Mouse (Mus musculus) lung, postnatal 36 days (tissue): ENCODE results near the gene Pdzd2.

Experiments used
- DNase-seq: peaks from one replicate; pipeline ENCODE4 v3.0.0; 2022; ENCODE audit warnings: mixed read lengths

Gene Pdzd2

DNA sequence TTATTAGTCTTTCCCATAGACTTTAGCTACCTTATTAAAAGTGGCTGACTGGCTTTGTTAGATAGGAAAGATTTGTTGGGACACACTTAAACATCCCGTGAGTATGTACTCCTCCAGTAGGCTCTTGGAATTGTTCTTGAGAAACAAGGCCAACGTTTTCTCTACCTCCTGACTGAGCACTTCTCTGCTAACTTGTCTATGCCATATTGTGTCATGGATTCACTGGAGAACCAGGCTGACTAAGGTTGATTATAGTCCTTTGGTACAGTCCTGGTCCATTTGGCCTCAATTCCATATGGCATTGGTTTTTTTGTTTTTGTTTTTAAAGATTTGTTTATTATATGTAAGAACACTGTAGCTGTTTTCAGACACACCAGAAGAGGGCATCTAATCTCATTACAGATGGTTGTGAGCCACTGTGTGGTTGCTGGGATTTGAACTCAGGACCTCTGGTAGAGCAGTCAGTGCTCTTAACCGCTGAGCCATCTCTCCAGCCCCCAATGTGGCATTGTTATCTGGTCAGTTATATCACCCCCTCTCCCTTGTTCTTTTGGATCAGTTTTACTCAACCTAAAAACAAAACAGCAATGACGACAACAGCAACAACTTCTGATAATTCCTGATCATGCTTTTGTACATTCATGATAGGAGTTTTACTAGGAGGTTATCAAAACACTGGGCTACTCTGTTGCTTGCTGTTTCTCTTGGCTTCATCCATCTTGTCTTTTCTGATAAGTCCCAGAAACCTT is 402.5 kb downstream of the Pdzd2 start:
- no peak for DNase-seq

DNA sequence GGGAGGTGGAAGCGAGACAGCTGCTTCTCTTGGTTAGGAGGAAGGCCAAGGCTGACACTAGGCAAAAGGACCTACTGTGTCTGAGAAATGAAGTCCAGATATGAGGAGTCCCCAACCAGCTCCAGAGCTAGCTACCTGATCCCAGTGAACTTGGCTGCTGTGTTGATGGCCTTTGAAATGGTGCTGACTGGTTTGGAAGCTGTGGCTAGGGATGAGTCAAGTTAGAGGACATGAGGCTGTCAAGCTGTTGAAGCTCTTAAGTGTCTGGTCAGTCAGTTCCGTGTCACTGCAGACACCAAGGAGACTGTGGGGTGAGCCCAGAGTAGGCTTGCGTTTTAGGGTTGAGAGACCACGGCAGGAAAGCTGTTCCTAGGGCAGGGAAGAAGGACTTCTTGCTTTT is 405.3 kb downstream of the Pdzd2 start:
- no peak for DNase-seq

DNA sequence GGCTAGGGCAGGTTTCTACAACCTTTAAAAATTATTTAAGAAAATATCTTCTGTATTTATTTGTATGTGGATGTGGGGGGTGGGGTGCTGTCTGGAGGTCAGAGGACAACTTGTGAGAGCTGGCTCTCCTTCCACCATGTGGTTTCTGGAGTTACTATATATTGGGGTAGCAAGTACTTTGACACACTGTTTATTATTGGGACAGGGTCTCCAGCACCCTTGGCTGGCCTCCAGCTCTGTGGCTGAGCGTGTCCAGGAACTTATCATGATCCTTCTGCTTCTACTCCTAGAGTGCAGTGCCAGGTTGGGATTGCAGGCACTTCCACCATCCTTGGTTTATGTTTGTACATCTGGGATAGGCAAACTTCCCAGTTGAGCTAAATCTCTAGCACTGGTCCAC is 408.4 kb downstream of the Pdzd2 start:
- no peak for DNase-seq

DNA sequence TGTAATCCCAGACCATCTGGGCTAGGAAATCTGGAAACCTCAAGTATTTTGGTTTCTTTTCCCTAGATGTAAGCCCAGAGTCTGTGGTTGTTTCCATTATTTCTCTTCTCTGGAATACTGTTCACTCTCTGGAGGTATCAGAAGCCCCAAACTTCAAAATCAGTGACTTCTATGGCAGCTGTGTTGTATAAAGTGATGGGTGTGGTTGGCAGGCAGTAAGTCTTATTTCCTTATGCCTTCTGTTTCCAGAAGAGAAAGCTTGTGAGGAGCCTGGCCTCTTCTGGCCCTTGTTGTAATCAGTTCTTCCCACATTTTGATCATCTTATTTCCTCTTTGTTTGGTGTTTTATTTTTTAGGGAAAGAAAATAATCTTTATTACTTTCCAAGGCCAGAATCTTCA is 408.8 kb downstream of the Pdzd2 start:
- DNase-seq = peak; percentile 15

DNA sequence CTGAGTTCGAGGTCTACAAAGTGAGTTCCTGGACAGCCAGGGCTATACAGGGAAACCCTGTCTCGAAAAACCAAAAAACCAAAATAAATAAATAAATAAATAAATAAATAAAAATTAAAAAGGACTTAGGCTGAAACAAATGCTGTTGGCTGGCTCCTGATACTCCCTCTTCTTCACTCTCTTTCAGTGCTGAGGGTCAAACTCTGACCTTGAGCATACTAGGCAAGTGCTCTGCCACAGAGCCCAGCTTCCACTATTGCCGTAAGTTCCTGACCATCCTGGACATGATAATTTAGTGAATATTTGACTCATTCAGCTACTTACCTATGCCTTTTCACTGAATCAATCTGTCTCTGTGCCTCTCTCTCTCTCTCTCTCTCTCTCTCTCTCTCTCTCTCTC is 409.3 kb downstream of the Pdzd2 start:
- DNase-seq = no peak

DNA sequence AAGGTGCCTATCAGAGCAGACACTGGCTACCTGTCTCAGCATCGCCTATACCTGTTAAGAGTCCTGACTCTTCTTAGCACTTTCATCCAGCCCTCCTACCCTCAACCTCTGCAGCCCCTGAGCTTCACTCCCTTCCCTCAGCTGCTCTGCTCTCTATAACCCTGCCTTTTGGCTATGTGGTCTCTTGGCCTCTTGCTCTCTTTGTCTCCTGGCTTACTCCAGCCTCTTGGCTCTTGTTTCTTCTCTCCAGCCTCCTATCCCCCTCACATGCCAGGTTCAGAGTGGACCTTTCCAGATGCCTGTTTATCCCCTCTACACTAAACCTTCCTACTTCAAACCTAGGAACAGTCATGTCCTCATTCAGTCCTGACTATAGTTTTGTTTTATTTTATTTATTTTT is 415.4 kb downstream of the Pdzd2 start:
- DNase-seq = no peak

DNA sequence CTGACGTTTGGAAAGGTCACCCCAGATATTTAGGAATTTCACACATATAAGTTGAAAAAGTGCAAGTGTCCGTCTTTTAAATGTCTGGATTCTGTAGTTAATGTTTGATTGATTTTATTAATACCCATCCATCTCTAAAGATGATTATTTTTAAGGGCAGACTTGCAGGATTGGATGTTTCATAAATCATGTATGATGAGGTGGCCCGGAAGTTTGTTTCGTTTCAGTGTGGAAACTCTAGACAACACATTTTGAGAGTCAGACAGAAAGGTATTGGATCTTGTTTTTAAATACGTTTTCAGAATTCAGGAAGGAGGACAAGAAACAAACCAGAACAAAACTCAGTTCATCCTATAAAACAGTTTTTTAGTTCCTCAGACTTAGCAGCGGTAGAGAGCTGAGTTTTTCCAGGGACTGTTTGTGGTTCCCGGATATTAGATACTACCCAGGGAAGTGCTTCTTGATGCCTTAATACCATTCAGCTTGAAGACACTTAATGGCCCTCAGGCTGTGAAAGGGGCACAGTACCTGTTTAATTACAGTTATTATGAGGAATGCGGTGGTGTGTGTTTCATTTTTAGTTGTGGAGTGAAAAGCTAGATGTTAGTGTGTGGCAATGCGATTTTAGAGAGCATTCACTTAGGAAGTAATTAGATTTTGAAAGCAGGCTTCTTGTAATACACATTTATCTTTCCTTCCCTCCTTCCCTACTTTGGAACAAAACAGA is 416.9 kb downstream of the Pdzd2 start:
- no peak for DNase-seq

DNA sequence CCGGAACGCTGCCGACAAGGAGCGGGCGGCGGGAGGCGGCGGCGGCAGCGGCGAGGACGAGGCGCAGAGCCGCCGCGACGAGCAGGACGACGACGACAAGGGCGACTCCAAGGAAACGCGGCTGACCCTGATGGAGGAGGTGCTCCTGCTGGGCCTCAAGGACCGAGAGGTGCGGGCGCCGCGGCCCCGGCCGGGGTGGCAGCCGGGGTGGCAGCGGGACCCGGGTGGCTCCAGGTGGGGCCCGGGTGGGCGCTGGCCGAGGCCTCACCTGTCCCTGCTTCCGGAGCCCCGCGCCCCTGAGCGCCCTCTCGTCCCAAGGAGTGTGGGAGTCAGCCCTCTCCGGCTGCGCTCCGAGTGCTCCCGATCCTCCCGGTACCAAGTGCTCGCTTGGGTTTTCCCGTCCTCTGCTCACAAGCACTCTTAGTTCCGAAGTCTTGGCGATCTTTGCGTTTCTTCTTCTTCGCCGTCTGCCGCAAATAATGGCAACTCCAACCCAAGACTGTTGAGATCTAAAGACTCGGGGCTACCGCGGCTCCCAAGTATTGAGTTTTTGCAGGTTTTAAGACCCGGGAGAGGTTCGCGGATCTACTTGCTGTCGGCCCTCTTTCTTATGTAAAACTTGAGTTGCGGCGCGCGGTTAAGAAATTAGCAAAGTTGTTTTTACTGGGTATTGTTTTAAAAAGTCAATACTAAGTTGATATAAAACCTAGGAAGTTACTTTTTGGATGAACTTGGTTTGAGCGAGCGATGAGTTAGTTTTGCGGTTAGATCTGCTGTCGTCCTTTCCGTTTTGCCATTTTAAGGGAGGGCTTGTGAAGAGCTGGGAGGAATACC is 417.7 kb downstream of the Pdzd2 start, which contains the start of gene 1810049J17Rik:
TSS of gene 1810049J17Rik (minus strand) at position 112 of the 834 bp plus-strand sequence.
- DNase-seq = peak; percentile 37

DNA sequence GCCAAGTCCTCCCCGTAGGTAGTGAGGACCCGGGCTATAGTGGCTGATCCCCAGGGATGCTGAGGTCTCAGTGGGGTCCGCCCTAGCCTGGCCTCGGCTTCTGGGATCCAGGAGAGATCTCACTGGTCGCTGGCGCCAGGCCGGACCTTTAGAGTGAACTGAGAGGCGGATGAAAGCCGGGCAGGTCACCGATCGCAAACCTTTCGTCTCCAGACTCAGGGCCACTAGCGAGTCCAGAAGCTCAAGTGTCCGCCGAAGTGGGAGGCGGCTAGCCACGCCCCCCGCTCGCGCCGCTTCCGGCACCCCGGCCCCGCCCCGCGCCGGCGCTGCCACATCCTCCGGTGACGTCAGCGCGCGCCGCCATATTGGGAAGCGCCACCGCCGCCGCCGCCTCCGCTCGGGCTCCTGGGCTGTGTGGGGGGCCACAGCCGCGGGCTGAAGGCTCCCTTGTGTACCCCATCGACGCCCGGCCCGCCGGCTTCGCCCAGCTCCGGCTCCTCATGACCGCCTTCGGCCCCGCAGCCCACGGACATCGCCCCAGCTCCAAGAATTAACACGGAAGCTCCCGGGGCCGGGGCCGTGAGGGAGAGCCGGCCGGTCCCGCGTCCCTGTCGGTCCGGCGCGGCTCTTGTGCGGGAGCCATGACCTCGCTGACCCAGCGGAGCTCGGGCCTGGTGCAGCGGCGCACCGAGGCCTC is 418.5 kb downstream of the Pdzd2 start, which contains the start of gene Golph3:
TSS of gene Golph3 (plus strand) at position 360 of the 697 bp plus-strand sequence.
- DNase-seq = peak; percentile 97

DNA sequence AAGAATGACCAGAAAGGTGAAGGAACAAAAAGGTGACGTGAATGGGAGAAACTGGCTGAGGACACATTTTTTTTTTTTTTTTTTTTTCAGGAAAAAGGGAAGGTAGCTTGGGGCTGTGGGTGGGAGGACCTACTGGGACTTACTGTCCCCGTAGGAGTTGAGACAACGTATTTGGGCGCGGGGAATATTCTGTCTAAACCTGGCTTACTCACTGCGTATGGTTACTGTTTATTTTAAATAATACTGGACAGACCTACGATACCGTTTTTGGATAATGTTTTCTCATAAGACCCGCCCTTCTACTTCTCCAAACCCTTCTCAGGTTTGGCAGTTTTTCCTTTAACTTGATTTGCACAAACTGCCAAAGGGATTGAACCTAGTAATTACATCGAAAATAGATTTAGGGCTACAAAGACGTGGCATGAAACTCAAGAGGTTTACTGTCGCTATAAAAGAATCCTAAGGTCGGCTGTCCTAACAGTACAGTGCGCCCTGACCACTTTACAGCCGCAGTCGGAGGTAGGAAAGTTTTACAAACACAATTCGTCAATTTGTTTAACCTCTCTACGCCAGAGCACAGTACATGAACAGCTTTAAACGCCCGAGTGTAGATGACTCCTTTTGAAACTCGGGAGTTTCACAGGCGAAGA is 419.2 kb downstream of the Pdzd2 start:
- DNase-seq = no peak

DNA sequence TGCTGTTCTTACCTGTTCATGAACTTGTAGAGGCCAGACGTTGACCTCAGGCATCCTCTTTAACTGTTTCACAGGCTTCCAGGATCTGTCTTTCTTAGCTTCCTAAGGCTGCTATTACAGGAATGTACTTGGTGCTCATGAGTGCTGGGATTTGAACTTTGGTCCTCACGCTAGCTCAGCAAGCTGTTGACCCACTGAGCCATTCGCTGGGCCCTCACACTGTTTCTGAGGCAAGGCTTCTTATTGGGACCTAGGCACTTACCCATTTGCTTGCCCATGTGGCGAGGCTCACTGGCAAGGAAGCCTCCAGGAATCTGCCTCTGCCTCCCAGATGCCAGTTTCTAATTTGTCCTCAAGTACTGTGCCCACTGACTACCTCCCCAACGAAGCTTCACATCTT is 419.8 kb downstream of the Pdzd2 start:
- DNase-seq = no peak

DNA sequence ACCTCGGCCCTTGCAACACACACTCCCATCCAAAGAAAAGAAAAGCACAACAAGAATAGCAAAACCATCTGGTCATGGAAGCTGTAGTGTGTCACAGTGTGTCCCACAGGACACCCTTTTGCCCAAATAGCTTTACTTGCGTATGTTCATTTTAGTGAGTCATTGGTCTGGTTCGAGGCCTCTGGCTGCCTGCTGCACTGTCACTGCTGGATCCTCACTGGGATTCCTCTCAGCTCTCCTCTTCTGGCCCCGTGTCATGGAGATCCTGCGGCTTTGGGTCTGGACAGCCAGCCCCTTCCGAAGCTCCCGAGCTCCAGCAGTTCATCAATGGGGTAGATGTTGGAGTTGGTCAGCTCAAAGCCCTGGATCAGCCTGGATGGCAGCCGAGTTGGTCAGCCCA is 421.3 kb downstream of the Pdzd2 start:
- no peak for DNase-seq

DNA sequence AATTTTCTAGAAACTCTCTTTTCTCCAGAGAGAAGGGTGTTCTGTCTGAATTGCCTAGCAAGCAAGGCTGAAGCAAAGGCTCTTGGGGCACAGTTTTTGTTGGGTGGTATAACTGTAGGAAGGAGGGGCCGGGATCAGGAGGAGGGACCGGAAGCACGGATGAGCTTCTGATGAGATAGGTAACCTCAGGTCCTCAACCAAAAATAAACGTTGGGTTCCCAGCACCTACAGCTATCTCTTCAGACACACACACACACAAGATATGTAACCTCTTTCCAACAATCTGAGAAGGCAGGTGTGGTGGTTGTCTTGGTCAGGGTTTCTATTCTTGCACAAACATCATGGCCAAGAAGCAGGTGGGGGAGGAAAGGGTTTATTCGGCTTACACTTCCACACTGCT is 422.4 kb downstream of the Pdzd2 start:
- DNase-seq = no peak

DNA sequence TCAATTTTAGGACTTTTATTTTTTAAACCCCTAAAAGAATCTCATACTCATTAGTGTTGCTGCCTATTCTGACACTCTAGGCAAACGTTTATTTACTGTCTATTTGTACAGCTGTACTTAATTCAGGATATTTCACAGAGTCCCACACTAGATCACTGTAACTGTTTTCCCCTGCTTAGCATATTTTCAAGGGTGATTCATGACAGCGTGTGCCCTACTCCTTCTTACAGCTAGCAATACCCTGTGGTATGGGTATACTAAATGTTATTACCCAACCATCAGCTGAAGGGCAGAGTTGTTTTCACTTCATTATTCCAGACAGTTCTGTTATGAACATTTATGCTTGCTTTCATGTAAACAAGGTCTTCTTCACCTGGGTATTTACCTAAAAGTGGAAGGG is 423.7 kb downstream of the Pdzd2 start:
- no peak for DNase-seq

DNA sequence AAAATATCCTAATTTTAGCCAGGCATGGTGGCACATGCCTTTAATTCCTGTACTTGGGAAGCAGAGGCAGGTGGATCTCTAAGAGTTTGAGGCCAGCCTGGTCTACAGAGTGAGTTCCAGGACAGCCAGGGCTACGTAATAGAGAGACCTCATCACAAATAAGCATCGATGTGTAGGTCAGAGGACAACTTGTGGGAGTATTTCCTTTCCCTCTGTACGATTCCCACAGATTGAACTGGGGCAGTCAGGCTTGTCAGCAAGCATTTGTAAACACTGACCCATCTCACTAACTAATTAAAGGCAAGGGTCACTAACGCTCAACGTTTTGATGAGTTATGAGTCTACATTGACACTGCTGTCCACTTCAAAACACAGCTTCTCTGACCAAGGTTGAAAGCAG is 425.1 kb downstream of the Pdzd2 start:
- no peak for DNase-seq

DNA sequence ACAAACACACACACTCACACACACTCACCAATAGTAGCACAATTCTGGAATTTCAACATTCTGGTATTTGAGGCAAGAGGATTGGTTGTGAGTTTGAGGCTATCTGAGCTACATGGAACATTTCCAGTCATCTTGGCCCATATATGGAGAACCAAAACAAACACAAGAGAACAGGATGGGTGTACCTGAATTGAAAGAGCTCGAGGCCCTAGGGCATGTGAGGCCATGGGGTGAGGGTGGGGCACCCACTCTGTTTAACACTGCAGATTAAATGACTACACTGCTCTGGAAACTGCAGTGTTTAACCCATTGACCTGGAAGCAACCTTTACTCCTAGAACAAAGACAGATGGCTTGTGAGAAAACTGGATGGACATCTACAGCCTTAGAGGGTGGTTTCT is 426.5 kb downstream of the Pdzd2 start:
- peak; percentile 67 for DNase-seq

DNA sequence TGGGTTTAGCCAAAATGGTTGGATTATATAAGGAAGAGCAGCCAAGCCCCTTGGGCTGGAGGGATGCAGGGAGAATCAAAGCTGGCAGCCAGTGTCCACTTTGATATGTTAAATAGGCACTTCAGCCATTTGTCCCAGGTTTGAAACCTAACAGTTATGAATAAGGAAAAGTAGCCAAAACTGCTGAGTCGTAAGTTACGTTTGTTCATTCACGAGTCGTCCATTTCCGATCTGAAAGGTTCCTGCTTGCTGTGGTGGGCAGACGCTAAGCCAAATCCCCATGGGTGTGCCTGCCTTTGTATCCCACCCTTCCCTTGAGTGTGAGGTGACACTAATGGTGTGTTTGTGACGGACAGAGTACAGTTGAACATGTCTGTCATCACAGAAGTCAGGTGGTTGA is 428.3 kb downstream of the Pdzd2 start:
- DNase-seq = no peak

DNA sequence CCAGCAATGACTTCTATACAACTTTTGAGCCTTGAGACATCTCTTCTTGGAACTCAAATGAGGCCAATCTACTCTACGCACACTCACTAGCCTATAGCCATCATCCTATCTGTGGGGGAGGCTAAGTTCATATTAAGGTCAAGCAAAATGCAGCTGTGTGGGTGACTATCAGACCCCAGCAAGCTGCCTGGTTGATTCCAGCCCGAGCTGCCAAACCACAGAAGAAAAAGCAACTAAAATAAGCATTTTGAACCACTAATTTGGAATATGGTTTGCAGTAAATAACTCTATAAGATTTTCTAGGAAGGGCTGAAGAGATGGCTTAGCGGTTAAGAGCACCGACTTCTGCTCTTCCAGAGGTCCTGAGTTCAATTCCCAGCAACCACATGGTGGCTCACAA is 429.0 kb downstream of the Pdzd2 start:
- DNase-seq = no peak
